Mouse (Mus musculus): ENCODE data around the gene Apoa2. TPM values are rescaled to one million over a fixed set of nuclear protein-coding genes. Genes with fewer than 3 reads are reported as not detected.

Apoa2 gene
- polyA plus RNA-seq, 1 experiment from 2014 or later: 0.88 TPM

DNA sequence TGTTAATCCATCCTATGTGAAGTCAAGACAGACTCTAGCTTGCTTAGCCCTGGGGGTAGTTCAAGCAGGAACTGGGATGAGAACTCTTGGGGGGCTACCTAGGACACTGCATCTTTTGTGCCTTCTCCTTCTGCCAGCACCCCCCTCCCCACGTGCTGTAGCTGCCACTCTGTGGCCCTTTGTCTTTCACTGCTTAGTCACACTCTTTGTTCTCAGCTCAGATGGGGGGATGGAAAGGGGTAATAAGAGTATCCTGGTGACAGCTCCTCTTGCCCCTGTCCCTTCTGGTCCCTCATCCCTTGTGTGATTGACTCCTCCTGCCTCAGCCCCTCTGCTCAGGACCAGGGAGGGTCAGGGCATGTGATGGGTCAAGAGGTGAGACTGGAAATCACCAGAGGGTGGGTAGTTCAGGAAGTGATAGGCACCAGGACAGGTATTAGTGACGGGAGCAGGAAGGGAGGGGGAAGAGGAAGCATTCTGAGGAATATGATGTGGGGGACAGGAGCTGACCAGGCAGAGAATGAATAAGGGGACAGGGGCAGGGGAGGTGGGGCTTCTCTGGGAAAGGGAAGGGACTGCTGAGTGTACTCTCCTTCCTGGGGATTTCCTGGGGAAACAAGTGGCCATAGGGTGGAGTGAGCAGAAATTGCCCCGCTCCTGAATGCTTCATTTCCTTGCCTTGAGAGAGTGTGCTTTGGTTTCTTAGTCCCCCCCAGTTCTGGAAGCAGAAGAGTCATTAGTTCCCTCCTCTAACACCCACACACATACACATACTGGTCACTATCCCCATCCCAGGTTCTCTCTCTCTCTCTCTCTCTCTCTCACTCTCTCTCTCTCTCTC lies 23.8 kb downstream of the Apoa2 start:
- WGBS: 43% methylated on average over 3 of the region's 3 CpGs
- Histone ChIP-seq H3K36me3 (ENCODE audit: control insufficient read depth, insufficient read depth, low read length) (peaks cover 7% of the 10 kb centered on the region; the same call in 1 of the 2 replicates), H3K4me1 (ENCODE audit: control insufficient read depth, insufficient read depth, low read length) (peaks cover 37% of the 10 kb centered on the region), H3K4me2 (ENCODE audit: low read length) (no peak overlapping the region), H3K27ac (ENCODE audit: low read depth, low read length) (no peak overlapping the region), H3K27me3 (replicated peaks; ENCODE audit: control insufficient read depth, insufficient read depth, low read length) (no peaks in the 10 kb centered on the region), H3K9me3 (replicated peaks; ENCODE audit: control insufficient read depth, low read length) (no peaks in the 10 kb centered on the region), H3K4me3 (ENCODE audit: low read depth, low read length) (no peak overlapping the region), H3K9ac (ENCODE audit: low read length) (no peak overlapping the region)
- ATAC-seq (no peak), DNase-seq (ENCODE audit: low spot score) (no peak)

DNA sequence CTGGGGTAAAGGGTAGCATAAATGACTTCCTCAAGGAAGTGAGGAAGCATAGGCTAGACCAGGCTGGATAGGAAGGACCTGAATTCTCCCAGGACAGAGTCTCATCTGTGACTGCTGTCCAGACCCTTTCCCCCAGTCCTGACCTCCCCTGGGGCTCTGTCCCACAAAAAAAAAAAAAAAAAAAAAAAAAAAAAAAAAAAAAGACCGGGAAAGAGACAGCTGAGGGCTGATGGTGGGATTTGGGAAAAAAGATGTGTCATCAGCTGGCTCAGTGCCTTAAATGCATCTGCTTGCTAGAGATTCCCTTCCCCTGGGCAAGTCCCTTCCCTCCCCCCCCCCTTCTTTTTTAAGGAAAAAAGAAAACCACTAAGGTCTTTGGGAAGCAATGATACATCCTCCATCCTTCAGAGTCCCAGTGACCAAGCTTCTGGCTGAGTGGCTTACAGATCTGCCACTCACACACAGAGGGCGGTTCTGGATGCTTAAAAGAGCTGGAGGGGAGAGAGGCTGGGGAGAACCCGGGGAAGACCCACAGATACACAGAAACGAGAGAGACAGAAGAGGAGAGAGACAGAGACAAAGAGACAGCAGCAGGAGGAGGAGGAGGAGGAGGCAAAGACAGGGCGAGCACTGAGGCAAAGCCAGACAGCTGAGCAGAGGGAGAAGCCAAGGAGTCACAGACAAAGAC lies 25.2 kb downstream of the Apoa2 start, which contains the start of gene Adamts4:
TSS of gene Adamts4 (plus strand) at position 509 of the 688 bp plus-strand sequence.
- peak within 1 kb of the TSS; percentile 52 for H3K4me2 ChIP-seq (ENCODE audit: low read length)
- peak within 1 kb of the TSS; percentile 76 for H3K27ac ChIP-seq (ENCODE audit: low read depth, low read length)
- ATAC-seq: peak; percentile 40; the same call in 1 of the 2 replicates
- H3K27me3 ChIP-seq (replicated peaks; ENCODE audit: control insufficient read depth, insufficient read depth, low read length): no peaks in the 10 kb centered on the region
- 15% methylated on average over 5 of the region's 5 CpGs for WGBS
- no peaks in the 10 kb centered on the region for H3K9me3 ChIP-seq (replicated peaks; ENCODE audit: control insufficient read depth, low read length)
- H3K4me1 ChIP-seq (ENCODE audit: control insufficient read depth, insufficient read depth, low read length): peaks cover 37% of the 10 kb centered on the region
- H3K36me3 ChIP-seq (ENCODE audit: control insufficient read depth, insufficient read depth, low read length): no peaks in the 10 kb centered on the region
- peak within 1 kb of the TSS; percentile 55 for H3K9ac ChIP-seq (ENCODE audit: low read length)
- peak; percentile 76 for DNase-seq (ENCODE audit: low spot score)
- H3K4me3 ChIP-seq (ENCODE audit: low read depth, low read length): peak within 1 kb of the TSS; percentile 21

DNA sequence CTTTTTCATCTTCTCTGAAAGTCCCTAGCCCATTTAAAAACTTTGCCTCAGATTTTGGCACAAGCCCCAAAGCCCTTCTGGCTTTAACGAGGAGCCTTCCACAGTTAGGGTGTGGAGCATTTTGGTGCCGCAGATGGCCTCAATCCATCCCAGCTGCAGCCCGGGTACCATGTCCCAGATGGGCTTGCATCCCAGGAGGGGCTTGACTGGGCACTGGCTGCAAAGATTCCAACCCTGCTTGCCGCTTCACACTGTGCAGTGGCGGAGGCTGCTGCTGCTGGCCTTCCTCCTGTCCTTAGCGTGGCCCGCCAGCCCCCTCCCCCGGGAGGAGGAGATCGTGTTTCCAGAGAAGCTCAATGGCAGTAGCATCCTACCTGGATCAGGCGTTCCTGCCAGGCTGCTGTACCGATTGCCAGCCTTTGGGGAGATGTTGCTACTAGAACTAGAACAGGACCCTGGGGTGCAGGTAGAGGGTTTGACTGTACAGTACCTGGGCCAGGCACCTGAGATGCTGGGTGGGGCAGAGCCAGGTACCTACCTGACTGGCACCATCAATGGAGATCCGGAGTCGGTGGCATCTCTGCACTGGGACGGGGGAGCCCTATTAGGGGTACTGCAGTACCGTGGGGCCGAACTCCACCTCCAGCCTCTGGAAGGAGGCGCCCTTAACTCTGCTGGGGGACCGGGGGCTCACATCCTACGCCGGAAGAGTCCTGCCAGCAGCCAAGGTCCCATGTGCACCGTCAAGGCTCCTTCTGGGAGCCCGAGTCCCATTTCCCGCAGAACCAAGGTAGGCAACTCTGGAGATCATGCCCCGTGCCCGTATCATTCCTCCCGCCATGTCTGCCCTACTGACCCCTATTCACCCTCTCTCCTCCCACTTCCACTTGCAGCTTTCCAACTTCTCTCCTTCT lies 26.1 kb downstream of the Apoa2 start, which contains the start of gene Ndufs2:
TSS of gene Ndufs2 (minus strand) at position 709 of the 914 bp plus-strand sequence.
- Histone ChIP-seq H3K36me3 (ENCODE audit: control insufficient read depth, insufficient read depth, low read length) (no peaks in the 10 kb centered on the region), H3K27me3 (replicated peaks; ENCODE audit: control insufficient read depth, insufficient read depth, low read length) (no peaks in the 10 kb centered on the region), H3K9me3 (replicated peaks; ENCODE audit: control insufficient read depth, low read length) (no peaks in the 10 kb centered on the region), H3K4me3 (ENCODE audit: low read depth, low read length) (peak within 1 kb of the TSS; percentile 21), H3K4me2 (ENCODE audit: low read length) (peak within 1 kb of the TSS; percentile 52), H3K27ac (ENCODE audit: low read depth, low read length) (peak within 1 kb of the TSS; percentile 76), H3K9ac (ENCODE audit: low read length) (peak within 1 kb of the TSS; percentile 55), H3K4me1 (ENCODE audit: control insufficient read depth, insufficient read depth, low read length) (peaks cover 36% of the 10 kb centered on the region)
- DNase-seq (ENCODE audit: low spot score) (peak; percentile 83), ATAC-seq (peak; percentile 43)
- WGBS: 16% methylated on average over 26 of the region's 26 CpGs

DNA sequence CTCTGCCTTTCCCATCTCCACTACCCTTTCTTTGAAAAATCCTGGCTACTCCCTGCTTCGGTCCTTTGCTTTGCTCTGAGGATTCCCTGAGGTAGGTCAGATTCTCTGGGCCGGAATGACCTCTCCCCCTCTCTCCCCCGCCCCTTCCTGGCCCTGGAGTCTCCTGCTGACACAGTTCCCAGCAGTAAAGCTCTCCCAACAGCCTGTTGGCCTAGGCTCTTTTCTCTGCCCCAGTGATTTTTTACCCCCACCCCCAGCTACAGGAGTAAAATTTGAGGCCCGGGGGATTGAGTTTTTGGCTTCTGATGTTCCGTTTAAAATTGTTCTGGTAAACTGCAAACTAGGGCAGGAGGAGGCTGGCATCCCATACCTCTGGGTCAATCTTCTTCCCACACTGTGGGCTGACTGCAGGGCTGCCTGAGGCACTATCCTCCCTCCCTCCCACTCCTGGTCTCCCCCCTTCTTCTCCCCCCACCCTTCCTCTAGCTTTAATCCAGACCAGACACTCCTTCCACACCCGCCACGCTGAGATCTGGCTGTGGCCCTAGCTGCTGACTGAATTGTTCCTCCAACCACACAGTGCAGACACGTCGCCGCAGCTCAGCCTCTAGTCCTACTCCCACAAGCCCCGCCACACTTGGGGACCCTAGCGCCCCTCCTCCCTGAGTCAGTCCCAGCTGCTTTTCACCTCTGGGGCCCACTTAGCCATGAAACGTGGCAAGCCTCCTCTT lies 26.9 kb downstream of the Apoa2 start:
- Histone ChIP-seq H3K4me3 (ENCODE audit: low read depth, low read length) (peak overlapping the region; percentile 21; the same call in 1 of the 2 replicates), H3K36me3 (ENCODE audit: control insufficient read depth, insufficient read depth, low read length) (no peaks in the 10 kb centered on the region), H3K27ac (ENCODE audit: low read depth, low read length) (peak overlapping the region; percentile 58; the same call in 1 of the 2 replicates), H3K27me3 (replicated peaks; ENCODE audit: control insufficient read depth, insufficient read depth, low read length) (no peaks in the 10 kb centered on the region), H3K9me3 (replicated peaks; ENCODE audit: control insufficient read depth, low read length) (no peaks in the 10 kb centered on the region), H3K4me2 (ENCODE audit: low read length) (peak overlapping the region; percentile 52), H3K4me1 (ENCODE audit: control insufficient read depth, insufficient read depth, low read length) (peaks cover 31% of the 10 kb centered on the region), H3K9ac (ENCODE audit: low read length) (peak overlapping the region; percentile 55; the same call in 1 of the 2 replicates)
- ATAC-seq (no peak), DNase-seq (ENCODE audit: low spot score) (no peak)
- WGBS: 6% methylated on average over 13 of the region's 13 CpGs

DNA sequence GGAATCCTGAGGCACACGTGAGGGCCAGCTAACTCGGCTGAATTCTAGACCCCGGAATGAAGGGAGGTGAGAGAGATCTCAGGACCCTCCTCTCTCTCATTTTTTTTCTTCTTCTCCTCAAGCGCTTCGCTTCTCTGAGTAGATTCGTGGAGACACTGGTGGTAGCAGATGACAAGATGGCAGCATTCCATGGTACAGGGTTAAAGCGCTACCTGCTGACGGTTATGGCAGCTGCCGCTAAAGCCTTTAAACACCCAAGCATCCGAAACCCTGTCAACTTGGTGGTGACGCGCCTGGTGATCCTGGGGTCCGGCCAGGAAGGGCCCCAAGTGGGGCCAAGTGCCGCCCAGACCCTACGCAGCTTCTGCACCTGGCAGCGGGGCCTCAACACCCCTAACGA lies 27.6 kb downstream of the Apoa2 start:
- Histone ChIP-seq H3K4me3 (ENCODE audit: low read depth, low read length) (peak overlapping the region; percentile 1; the same call in 1 of the 2 replicates), H3K4me2 (ENCODE audit: low read length) (peak overlapping the region; percentile 52), H3K27ac (ENCODE audit: low read depth, low read length) (peak overlapping the region; percentile 58; the same call in 1 of the 2 replicates), H3K9ac (ENCODE audit: low read length) (0 out of 2 replicates have a peak overlapping the region, but pooled peaks have one; percentile 32), H3K4me1 (ENCODE audit: control insufficient read depth, insufficient read depth, low read length) (peaks cover 31% of the 10 kb centered on the region), H3K36me3 (ENCODE audit: control insufficient read depth, insufficient read depth, low read length) (no peaks in the 10 kb centered on the region), H3K27me3 (replicated peaks; ENCODE audit: control insufficient read depth, insufficient read depth, low read length) (no peaks in the 10 kb centered on the region), H3K9me3 (replicated peaks; ENCODE audit: control insufficient read depth, low read length) (no peaks in the 10 kb centered on the region)
- 52% methylated on average over 17 of the region's 17 CpGs for WGBS
- no peak for ATAC-seq
- no peak for DNase-seq (ENCODE audit: low spot score)

DNA sequence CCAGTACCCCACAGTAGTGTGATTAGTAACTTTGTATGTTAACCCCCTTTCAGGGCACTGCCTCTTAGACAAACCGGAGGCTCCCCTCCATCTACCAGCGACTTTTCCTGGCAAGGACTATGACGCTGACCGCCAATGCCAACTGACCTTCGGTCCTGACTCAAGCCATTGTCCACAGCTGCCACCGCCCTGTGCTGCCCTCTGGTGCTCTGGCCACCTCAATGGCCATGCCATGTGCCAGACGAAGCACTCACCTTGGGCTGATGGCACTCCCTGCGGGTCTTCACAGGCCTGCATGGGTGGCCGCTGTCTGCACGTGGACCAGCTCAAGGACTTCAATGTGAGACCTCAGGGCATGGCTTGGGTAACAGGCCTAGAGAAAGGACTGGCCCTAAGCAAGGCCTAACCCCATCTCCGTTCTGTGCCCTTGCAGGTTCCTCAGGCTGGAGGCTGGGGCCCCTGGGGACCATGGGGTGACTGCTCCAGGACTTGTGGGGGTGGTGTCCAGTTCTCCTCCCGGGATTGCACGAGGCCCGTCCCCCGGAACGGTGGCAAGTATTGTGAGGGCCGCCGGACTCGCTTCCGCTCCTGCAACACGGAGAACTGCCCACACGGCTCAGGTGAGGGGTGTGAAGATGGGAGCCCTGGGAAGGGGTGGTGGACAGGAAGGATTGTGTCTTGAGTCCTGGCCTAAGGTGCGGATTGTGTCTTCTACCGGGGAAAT lies 31.4 kb downstream of the Apoa2 start:
- no peak for ATAC-seq
- DNase-seq (ENCODE audit: low spot score): no peak
- Histone ChIP-seq H3K4me1 (ENCODE audit: control insufficient read depth, insufficient read depth, low read length) (peaks cover 12% of the 10 kb centered on the region), H3K36me3 (ENCODE audit: control insufficient read depth, insufficient read depth, low read length) (no peaks in the 10 kb centered on the region), H3K4me3 (ENCODE audit: low read depth, low read length) (no peak overlapping the region), H3K27me3 (replicated peaks; ENCODE audit: control insufficient read depth, insufficient read depth, low read length) (no peaks in the 10 kb centered on the region), H3K4me2 (ENCODE audit: low read length) (no peak overlapping the region), H3K9ac (ENCODE audit: low read length) (no peak overlapping the region), H3K27ac (ENCODE audit: low read depth, low read length) (no peak overlapping the region), H3K9me3 (replicated peaks; ENCODE audit: control insufficient read depth, low read length) (no peaks in the 10 kb centered on the region)
- WGBS: 93% methylated on average over 24 of the region's 24 CpGs

DNA sequence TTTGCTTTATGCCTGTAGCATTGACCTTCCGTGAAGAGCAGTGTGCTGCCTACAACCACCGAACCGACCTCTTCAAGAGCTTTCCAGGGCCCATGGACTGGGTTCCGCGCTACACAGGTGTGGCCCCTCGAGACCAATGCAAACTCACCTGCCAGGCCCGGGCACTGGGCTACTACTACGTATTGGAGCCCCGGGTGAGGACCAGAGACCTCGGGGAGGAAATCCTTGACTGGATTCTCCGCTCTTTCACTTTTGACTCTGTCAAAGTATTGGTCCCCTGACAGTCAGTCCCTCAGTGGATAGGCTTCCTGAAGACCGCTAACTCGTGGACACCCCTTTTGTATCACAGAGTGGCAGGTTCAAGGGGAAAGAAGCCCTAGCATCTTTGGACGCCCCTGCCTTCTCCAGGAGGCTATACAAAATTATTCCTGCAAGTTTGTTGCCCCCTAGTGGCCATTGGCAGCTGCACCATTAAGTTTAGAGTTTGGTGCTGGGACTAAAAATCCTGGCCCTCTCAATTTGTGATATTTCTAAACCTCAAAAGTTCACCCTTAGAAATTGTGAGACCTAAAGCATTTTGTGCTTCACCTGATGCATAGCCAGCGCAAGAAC lies 32.2 kb downstream of the Apoa2 start:
- peak; percentile 83 for DNase-seq (ENCODE audit: low spot score)
- H3K4me2 ChIP-seq (ENCODE audit: low read length): no peak overlapping the region
- 67% methylated on average over 15 of the region's 15 CpGs for WGBS
- H3K27ac ChIP-seq (ENCODE audit: low read depth, low read length): no peak overlapping the region
- H3K36me3 ChIP-seq (ENCODE audit: control insufficient read depth, insufficient read depth, low read length): no peaks in the 10 kb centered on the region
- no peak overlapping the region for H3K4me3 ChIP-seq (ENCODE audit: low read depth, low read length)
- no peaks in the 10 kb centered on the region for H3K27me3 ChIP-seq (replicated peaks; ENCODE audit: control insufficient read depth, insufficient read depth, low read length)
- ATAC-seq: peak; percentile 45; the same call in 1 of the 2 replicates
- no peak overlapping the region for H3K9ac ChIP-seq (ENCODE audit: low read length)
- H3K4me1 ChIP-seq (ENCODE audit: control insufficient read depth, insufficient read depth, low read length): peaks cover 8% of the 10 kb centered on the region
- H3K9me3 ChIP-seq (replicated peaks; ENCODE audit: control insufficient read depth, low read length): no peaks in the 10 kb centered on the region

Measured in forebrain, embryonic 14.5 days (tissue).